Mouse (Mus musculus) retina, embryonic 14.5 days (tissue): ENCODE measurements around the gene H2al1m.
"Not testable (repeated sequence)": the region's sequence is repeated elsewhere in the genome, so short reads cannot be mapped to it uniquely, and the experiment has no call there.

Source experiments
- DNase-seq: peaks from one replicate; pipeline ENCODE4 v3.0.0-alpha.2; 2015; ENCODE audit warnings: low spot score

Gene H2al1m

GRCm38 (mm10) chrX:9283464-9283863, at the start of gene H2al1m:
Gene H2al1m, plus strand, starts transcription at chrX:9283764.
- not testable (repeated sequence) for DNase-seq

- DNase-seq: no peak
Measured at GRCm38 (mm10) chrX:9240737-9241591, 42.6 kb upstream of the H2al1m start.

- no peak for DNase-seq
Measured at GRCm38 (mm10) chrX:9243381-9243864, 40.1 kb upstream of the H2al1m start.

GRCm38 (mm10) chrX:9244603-9245336, 38.8 kb upstream of the H2al1m start:
- no peak for DNase-seq

- peak; percentile 31 for DNase-seq
Measured at GRCm38 (mm10) chrX:9248911-9249310, 34.7 kb upstream of the H2al1m start.

- no peak for DNase-seq
Measured at GRCm38 (mm10) chrX:9253990-9254389, 29.6 kb upstream of the H2al1m start.

GRCm38 (mm10) chrX:9254901-9255300, 28.7 kb upstream of the H2al1m start:
- DNase-seq: no peak

- no peak for DNase-seq
Measured at GRCm38 (mm10) chrX:9256766-9257165, 26.8 kb upstream of the H2al1m start, which contains the start of gene Gm14862. Gene Gm14862, minus strand, starts transcription at chrX:9256899.

- DNase-seq: no peak
Measured at GRCm38 (mm10) chrX:9257831-9258230, 25.7 kb upstream of the H2al1m start.

- DNase-seq: no peak
Measured at GRCm38 (mm10) chrX:9259267-9259666, 24.3 kb upstream of the H2al1m start.

GRCm38 (mm10) chrX:9271112-9271511, 12.5 kb upstream of the H2al1m start:
- no peak for DNase-seq

GRCm38 (mm10) chrX:9271947-9272459, 11.6 kb upstream of the H2al1m start:
- no peak for DNase-seq

- peak; percentile 56 for DNase-seq
Measured at GRCm38 (mm10) chrX:9272460-9273361, 10.9 kb upstream of the H2al1m start, which contains the start of gene Xk. Gene Xk, plus strand, starts transcription at chrX:9272756.

- no peak for DNase-seq
Measured at GRCm38 (mm10) chrX:9273377-9274002, 10.1 kb upstream of the H2al1m start.

GRCm38 (mm10) chrX:9274321-9274720, 9.2 kb upstream of the H2al1m start:
- no peak for DNase-seq

GRCm38 (mm10) chrX:9293140-9293829, 9.7 kb downstream of the H2al1m start:
- DNase-seq: not testable (repeated sequence)

- DNase-seq: no peak
Measured at GRCm38 (mm10) chrX:9298413-9298864, 14.9 kb downstream of the H2al1m start.

- DNase-seq: no peak
Measured at GRCm38 (mm10) chrX:9302791-9303190, 19.2 kb downstream of the H2al1m start.

GRCm38 (mm10) chrX:9303455-9303854, 19.9 kb downstream of the H2al1m start:
- no peak for DNase-seq

- not testable (repeated sequence) for DNase-seq
Measured at GRCm38 (mm10) chrX:9316457-9316856, 32.9 kb downstream of the H2al1m start.
